Mouse (Mus musculus): Measurements from ENCODE around the gene Ccdc149.

DNA sequence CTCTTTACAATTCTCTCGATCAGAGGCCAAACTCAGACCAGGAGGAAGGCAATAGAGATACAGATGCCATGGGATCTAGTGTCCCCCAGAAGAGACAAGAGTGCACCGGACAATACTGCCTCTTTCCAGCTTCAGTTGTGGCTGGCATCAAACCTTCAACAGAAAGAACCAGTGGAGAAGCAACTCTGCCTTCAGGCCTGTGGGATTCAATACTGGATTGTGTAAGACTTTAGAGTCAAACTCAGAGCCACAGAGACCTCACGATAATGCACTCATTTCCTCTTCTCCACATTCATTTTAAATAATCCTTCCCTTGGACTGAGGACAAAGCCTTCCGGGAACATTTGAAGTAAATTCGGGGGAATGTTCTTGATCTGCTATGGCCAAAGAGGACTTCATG is 118.6 kb downstream of the Ccdc149 start:
- TF ChIP-seq CTCF (IDR thresholded peaks at IDR 0.05; ENCODE audit: low read depth, low read length) (no peak), GATA1 (IDR thresholded peaks at IDR 0.05; ENCODE audit: borderline replicate concordance, low read length) (no peak), GATA2 (IDR thresholded peaks at IDR 0.05; ENCODE audit: borderline replicate concordance, low read depth, low read length) (no peak)

Data from G1E (cell line).